Mouse (Mus musculus) cortical plate, adult 2 months (tissue): Measurements from ENCODE around the gene Foxb1.

Source experiments
- CTCF ChIP-seq: fragments of 200-500 bp; IDR thresholded peaks from 2 replicates; pipeline ENCODE4 v1.5.1; 2011; ENCODE audit warnings: mild to moderate bottlenecking, control low read depth, low read length; ENCODE audit not compliant: insufficient read depth; ENCODE audit errors: extremely low read depth
- POLR2A ChIP-seq: fragments of 200-500 bp; IDR thresholded peaks from 2 replicates; pipeline ENCODE4 v1.6.1; 2011; ENCODE audit warnings: mild to moderate bottlenecking, low read length, control low read depth; ENCODE audit not compliant: insufficient read depth; ENCODE audit errors: extremely low read depth

GRCm38 (mm10) chr9:69757254-69757653 is 3.5 kb downstream of the Foxb1 start:
- no peak for TF ChIP-seq CTCF
- TF ChIP-seq POLR2A = no peak
